Mouse (Mus musculus): Measurements from ENCODE around the gene Pakap. TPM values are rescaled to one million over a fixed set of nuclear protein-coding genes. Genes with fewer than 3 reads are reported as not detected.
A peak's percentile ranks its signal among the peaks of the same experiment; 100 is the strongest.

Pakap gene
- total RNA-seq, 2 experiments from 2014 or later = not detected

DNA sequence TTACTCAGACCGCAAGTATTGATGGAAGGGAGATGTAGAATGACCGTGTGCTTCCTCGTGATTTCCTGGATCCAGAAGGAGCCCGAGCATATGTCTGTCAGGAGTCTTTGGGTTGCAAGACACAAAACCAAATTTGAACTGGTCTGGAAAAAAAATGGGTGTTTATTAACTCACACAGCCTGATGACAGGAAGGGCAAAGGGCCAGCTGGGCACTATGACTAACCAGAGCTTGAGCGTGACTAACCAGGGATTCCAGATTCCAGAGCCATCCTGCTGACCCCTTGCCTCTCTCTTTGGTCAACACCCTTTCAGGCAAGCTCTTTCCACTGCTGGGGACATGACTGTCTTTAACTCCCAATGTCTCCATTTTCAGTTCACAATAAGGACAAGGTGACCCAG is 167.4 kb downstream of the Pakap start:
- ATAC-seq (replicated peaks; ENCODE audit: low FRiP score, low TSS enrichment, poor library complexity, severe bottlenecking) = no peak

DNA sequence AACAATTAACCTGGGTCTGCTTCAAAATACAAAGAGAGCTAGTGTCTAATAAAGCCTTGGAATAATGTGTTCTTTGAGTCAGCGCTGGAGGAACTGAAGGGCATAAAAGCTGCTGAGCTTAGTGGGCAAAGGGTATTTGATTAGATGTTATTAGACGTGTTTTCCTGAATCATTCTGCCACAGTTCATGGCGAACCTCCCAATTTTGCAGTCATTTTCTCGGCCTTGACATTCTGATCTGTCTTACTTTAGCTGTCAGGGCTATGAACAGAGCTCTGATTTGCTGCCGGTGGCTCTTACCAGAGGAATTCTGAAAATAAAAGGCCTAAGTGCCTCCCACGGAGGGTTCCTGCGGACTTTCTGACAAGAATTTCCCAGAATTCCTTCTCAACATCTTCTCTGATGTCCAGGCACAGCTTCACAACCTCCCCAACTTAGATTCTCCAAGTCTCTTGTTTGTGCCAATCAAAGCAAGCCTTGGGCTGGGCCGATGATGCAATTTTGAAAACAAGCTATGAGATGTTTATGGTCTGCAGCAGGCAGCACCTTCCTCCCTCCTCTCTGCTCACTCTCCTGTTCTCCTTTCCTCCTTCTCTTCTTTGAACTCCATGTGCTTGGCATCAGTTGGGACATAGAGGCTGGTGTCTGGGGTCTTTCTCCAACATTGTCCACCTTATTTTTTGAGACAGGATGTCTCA is 171.0 kb downstream of the Pakap start:
- ATAC-seq (replicated peaks; ENCODE audit: low FRiP score, low TSS enrichment, poor library complexity, severe bottlenecking) = no peak

DNA sequence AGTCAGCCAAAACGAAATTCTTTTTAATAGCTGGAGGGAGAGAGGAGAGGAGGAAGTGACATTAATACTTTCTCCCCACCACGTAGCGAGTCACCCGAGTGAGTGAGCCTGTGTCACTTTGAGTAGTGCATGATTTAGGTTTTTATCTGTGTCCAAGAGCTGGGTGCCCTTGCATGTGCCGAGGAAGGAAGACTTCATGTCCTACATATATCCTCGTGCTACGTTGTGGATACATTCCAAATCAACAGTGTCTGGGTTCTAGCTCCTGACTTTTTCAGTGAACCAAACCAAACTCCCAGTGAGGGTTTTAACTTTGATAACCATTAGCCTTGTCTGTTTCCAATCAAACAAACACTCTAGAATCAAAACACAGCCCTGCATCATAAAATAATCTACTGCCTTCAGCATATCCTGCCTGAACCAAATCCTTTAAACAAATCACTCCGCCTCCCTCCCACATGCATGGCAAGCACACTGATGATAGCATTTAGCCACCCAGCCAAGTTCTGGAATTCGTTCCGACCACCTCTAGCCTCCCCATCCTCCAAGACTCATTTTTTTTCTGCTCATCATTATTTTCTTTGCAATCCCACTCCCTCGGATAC is 175.4 kb downstream of the Pakap start:
- no peak for ATAC-seq (replicated peaks; ENCODE audit: low FRiP score, low TSS enrichment, poor library complexity, severe bottlenecking)

DNA sequence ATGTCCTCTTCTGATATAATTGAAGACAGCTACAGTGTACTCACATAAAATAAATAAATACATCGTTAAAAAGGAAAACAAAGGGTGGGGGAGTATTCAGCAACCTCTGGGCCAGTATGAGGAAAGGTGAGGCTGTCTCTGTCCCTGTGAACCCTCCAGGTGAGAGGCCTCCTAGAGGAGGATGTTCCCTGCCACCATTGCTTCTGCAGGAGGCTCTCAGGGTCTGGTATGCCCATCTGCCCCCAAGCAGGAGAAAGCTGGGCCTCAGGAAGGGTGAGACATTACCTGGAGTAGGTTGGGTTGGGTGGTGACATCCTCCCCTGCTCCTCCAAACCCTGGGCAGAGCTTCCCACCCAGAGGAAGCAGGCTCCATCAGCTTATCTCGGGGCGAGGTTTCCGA is 182.7 kb downstream of the Pakap start:
- ATAC-seq (replicated peaks; ENCODE audit: low FRiP score, low TSS enrichment, poor library complexity, severe bottlenecking) = no peak

DNA sequence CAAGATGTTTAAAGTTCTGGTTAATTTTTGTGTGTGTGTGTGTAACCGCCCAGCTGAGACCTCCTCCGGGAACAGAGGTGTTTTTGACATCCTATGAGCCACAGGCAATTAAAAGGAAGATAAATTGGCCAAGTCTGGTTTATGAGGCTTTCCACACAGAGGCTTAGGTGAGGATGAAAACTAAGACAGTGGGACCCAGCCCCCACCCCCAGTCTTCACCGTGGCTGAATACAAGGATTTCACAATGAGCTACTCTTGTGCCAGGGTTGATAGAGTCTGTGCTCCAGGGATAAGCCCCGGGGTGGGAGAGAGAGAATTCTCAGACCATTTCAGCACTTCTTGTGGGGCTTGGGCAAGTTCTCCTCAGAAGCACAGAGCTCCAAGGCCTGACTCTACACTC is 183.1 kb downstream of the Pakap start:
- ATAC-seq (replicated peaks; ENCODE audit: low FRiP score, low TSS enrichment, poor library complexity, severe bottlenecking) = no peak

DNA sequence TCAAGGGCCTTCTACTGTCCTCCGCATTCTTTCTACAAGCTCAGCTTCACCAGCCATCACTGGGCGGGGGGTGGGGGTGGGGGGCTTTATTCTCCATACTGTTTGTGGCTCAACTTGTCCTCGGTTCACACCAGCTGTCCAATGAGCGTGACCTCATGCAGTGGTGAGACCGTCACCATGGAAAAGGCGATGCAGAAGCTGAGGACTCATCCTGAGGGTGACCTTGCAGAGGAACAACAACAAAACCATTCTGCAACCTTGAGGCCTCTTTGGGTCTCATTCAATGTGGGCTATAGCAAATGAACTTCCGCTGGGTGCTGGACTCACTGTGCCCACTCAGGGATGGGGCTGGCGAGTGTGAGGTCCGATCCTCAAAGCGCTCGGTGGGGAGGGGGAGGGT is 183.6 kb downstream of the Pakap start:
- ATAC-seq (replicated peaks; ENCODE audit: low FRiP score, low TSS enrichment, poor library complexity, severe bottlenecking) = no peak

DNA sequence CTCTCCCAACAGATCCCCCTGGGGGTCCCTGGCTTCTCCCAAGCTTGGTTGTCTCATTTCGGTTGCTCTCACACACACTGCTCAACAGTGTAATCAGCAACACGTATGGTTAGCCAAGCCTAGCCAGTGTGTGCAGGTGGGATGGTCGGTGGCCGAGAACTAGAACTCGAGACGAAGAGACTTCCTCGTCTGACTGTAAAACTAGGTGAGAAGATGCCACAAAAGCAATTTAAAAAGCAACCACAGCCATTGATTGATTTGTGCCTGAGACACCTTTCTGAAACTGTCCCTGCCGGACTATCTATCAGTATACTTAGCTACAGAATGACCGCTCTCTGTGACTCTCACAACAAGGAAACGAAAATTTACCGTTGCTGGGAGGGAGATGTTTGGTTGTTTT is 187.1 kb downstream of the Pakap start:
- no peak for ATAC-seq (replicated peaks; ENCODE audit: low FRiP score, low TSS enrichment, poor library complexity, severe bottlenecking)

DNA sequence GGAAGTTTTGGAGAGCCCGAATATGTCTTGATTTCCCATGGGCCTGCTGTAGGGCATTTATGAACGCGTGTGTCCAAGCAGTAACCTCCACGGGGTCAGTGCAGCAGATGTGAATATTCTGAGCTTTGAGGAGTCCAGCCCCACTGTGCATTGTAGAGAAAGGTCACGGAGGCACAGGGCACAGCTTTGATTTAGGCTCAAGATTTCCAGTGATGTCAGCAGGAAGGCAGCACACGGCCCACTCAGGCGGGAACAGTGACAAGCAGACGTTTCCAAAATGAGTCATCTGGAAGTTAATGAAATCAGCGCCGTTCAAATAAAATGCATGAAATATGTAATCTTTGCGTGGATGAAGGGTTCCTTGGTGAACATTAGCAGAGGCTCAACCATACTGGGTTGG is 190.0 kb downstream of the Pakap start:
- no peak for ATAC-seq (replicated peaks; ENCODE audit: low FRiP score, low TSS enrichment, poor library complexity, severe bottlenecking)

DNA sequence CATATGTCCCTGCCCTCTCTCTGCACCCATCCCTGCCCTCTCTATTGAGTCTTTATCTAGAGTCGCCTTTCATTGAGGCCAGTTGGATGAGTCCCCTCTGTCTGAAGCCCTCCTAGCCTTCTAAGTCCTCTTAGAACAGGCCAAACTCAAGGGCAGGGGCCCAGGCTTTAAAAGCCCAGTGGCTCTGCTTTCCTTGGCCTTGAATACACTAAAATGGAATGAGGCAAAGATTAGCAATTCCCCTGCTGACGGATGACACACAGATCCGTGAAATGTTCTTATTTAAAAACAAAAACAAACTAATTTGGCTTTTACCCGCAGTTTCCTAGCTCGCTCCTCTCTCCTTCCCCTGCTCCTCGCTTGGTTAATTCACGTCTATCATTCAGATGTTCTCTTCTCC is 194.4 kb downstream of the Pakap start:
- no peak for ATAC-seq (replicated peaks; ENCODE audit: low FRiP score, low TSS enrichment, poor library complexity, severe bottlenecking)

DNA sequence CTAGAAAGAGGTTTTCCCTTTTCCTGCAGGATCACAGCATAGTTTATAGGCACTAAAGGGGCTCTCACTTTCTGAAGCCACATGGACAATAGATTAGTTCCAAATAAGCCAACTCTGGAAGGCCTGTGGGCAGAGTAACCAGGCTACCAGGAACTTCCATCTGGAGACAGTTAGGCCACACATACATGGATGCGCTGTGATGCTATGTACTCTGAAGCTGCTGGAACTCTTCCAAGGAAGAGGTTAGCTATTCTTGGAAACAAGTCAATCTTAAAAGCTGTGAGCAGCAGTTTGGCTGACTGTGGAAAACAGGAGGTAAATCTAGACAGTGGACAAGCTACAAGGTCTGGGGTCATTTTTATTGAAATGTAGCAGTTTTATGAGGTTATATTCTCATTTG is 196.4 kb downstream of the Pakap start:
- no peak for ATAC-seq (replicated peaks; ENCODE audit: low FRiP score, low TSS enrichment, poor library complexity, severe bottlenecking)

DNA sequence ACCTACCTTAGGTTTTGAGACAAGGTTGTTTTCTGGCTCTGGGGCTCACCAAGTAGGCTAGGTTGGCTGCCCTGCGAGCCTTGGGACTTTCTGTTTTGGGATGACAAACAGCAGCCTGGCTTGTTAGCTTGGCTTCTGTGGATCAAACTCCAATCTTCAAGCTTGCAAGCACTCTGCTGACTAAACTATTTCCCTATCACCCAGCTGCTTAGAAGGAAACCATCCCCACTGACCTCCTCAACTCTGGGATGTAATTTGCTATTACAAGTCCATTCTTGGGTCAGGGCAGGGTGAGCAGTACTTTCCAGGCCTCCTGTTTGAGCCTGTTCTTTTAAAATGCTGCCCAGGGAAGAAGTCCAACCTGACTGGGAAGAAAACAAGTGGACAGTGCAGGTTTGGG is 196.9 kb downstream of the Pakap start:
- no peak for ATAC-seq (replicated peaks; ENCODE audit: low FRiP score, low TSS enrichment, poor library complexity, severe bottlenecking)

DNA sequence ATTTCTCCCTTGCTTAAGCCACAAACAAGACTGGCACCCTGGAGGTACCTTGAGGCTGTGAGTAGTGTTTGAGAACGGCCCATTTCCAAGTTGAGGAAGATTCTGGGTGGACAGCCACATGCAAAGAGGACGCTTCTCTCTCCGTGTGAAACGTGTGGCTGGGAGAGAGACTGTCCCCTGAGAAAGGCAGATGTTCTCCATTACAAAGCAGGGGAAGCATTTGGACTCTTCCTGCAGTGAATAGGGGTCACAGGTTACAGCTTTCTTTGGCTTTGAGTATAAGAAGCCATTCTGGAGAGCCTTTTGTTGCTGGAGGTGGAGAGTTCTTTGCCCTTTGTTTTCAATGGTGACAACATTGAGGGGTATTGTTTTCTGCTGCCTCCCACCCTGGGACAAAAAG is 197.8 kb downstream of the Pakap start:
- no peak for ATAC-seq (replicated peaks; ENCODE audit: low FRiP score, low TSS enrichment, poor library complexity, severe bottlenecking)

DNA sequence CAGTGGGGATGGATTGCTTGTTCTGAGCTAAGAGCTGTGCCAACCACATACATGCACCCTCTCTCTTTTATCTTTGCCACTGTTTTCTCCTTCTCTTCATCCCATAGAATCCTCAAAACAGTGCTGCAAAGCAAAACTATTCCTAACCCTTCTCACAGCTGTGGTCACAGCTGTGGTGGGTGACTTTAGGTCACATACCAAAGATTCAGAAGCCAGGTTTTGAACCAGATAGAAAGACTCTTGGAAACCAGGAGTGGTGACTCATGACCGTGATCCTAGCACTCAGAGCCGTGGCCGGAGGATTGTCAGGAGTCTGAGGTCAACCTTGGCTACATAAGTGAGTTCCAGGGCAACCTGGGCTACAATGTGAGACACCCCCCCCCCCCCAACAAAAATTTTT is 201.0 kb downstream of the Pakap start:
- no peak for ATAC-seq (replicated peaks; ENCODE audit: low FRiP score, low TSS enrichment, poor library complexity, severe bottlenecking)

DNA sequence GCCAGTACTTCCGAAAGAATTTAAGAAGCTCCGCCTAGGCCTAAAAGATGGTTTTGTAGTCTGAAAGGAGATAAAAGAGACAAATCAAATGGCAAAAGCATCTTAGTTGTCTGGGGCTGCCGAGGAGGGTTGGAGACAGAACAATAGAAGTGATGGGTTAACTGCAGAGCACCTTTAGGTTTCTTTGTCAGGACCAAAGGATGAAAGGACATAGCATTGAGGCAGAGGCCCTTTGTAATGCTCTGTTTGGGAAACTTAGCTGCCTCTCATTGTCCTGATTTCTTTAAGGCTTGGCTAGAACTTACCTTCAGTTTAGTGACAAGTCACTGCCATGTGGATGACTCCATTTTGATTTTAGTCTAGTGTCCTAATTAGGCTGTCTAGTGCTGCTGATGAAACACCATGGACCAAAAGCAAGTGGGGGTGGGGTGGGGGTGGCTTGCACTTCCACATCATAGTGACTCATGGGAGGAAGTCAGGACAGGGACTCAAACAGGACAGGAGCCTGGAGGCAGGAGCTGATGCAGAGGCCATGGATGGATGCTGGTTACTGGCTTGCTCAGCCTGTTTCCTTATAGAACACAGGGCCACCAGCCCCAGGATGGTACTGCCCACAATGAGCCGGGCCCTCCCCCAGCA is 202.3 kb downstream of the Pakap start:
- no peak for ATAC-seq (replicated peaks; ENCODE audit: low FRiP score, low TSS enrichment, poor library complexity, severe bottlenecking)

DNA sequence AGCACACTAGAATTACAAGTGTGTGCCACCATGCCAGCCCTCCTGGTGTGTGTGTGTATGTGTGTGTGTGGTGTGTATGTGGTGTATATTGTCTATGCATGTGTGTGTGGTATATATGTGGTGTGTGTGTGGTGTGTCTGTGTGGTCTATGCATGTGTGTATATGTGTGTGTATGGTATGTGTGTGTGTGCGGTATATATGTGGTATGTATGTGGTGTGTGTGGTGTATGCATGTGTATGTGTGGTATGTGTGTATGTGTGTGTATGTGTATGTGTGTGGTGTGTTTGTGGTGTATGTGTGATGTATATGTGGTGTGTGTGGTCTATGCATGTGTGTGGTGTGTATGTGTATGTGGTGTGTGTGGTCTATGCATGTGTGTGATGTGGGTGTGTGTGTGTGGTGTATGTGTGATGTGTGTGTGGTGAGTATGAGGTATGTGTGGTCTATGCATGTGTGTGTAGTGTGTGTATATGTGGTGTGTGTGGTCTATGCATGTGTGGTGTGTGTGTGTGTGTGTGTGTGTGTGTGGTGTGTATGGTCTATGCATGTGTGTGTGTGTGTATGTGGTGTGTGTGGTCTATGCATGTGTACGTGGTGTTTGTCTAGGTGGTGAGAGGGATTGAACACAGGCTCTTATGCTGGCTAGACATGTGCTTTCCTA is 203.7 kb downstream of the Pakap start:
- ATAC-seq (replicated peaks; ENCODE audit: low FRiP score, low TSS enrichment, poor library complexity, severe bottlenecking) = no peak

DNA sequence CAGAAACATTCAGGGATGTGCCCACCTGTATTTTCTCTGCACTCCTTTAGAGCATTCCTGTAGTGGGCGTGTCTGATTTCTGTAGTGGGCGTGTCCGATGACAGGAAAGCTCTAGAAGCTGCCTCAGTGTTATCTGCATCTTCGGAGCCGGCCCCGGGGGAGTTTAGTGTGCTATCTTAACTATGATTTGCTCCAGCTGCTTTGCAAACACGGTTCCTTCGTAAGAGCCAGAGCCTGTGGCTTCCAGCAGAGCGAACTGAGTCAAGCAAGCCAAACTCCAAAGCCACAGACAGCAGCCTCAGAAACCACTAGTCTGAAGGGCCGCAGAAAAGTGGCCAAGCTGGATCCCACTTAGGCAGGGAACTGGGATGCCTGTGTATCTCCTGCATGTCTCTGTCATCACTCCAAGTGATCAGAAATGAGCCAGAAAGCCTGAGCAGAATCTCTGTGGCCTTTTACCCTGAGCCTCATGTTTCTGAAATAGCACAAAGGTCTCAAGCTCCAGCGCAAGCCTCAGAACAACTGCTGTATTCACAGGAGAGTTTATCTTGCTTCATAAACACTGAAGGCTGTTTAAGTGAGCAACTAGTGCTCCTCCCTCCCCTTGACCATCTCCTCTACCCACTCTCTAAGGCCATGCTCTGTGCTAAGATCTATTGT is 205.0 kb downstream of the Pakap start:
- ATAC-seq (replicated peaks; ENCODE audit: low FRiP score, low TSS enrichment, poor library complexity, severe bottlenecking) = peak; percentile 77

DNA sequence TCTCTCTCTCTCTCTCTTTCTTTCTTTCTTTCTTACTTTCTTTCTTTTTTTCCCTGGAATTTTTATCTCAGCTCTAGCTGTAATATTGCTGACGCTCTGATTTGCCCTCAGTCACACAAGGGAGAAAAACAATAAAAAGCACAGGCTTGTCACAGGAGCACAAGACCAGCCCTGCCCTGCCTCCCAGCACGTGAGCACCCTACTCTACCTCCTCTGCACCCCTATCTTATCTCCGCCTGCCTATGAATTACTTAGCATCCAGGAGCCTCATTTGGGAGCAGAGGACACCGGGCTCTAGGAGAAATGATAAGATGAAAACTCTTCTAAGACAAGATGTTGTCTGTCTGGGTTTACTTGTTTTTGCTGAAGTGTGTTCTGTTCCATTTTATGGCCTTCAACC is 206.5 kb downstream of the Pakap start:
- peak; percentile 71 for ATAC-seq (replicated peaks; ENCODE audit: low FRiP score, low TSS enrichment, poor library complexity, severe bottlenecking)

DNA sequence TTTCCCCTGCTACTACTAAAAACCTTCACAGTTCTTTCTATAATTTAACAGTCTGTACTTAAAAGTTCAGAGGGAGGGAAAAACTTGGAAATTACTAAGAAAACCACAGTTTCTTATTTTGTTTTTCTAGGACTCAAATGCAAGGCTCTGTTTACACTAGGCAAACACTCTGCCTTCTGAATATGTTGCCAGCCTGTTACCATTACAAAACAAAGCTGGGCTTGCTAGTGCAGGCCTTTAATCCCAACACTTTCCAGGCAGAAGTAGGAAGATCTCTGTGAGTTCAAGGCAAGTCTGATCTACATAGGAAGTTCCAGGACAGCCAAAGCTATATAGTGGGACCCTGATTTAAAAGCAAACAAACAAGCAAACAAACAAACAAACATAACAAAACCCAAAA is 207.6 kb downstream of the Pakap start:
- ATAC-seq (replicated peaks; ENCODE audit: low FRiP score, low TSS enrichment, poor library complexity, severe bottlenecking) = no peak

DNA sequence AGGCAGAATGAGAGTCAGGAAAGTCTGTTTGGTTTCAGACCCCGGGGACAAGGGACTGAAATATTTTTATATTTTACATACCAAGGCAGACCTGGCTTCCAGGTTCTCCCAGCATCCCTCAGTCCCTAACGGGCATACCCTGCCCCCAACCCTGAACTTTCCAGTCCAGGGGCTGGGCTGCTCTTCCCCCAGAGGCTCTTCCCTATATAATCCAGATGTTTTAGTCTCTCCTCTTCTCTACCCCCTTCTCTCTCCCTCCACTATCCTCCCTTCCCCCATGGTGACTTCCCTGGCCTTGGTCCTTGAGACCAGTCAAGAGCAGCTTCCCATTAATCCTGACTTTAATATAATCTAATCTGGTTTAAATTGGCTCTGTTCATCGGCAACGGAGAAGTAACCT is 212.4 kb downstream of the Pakap start:
- ATAC-seq (replicated peaks; ENCODE audit: low FRiP score, low TSS enrichment, poor library complexity, severe bottlenecking) = no peak

Measured in megakaryocyte-erythroid progenitor cell, adult 5-6 weeks (primary cell).